Mouse (Mus musculus): ENCODE data around the gene Gsta4. TPM values are rescaled to one million over a fixed set of nuclear protein-coding genes. Genes with fewer than 3 reads are reported as not detected.
"Not testable (repeated sequence)": the region's sequence is repeated elsewhere in the genome, so short reads cannot be mapped to it uniquely, and the experiment has no call there.

Gene Gsta4
- polyA plus RNA-seq, 1 experiment from 2014 or later, result 71.7 TPM

DNA sequence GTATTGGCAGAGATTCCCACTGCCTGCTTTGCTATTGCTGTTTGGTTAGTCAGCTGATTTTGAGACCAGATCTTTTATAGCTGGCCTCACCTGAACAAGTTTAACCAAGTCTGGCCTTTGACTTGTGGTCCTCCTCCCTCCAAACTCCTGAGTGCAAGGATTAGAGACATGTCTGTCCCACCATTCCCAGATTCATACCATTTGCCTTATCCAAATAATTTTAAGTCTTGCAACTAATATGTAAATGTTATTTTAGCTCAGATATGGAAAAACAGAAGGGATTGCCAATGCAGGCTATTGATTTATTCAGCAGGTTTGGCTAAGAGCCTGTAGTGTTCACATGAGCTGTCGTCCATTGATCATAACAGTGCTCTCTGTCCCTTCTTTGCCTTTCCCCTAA is 25.4 kb upstream of the Gsta4 start:
- Histone ChIP-seq H3K36me3 (ENCODE audit: control insufficient read depth, insufficient read depth) (peaks cover 41% of the 10 kb centered on the region), H3K27me3 (ENCODE audit: control insufficient read depth, insufficient read depth, low read length) (no peaks in the 10 kb centered on the region), H3K4me3 (ENCODE audit: low read length) (no peak overlapping the region), H3K27ac (ENCODE audit: low read length) (no peak overlapping the region), H3K4me2 (ENCODE audit: low read depth, low read length) (no peak overlapping the region), H3K4me1 (ENCODE audit: control insufficient read depth, insufficient read depth, low read length) (peaks cover 13% of the 10 kb centered on the region), H3K9me3 (replicated peaks; ENCODE audit: control insufficient read depth, low read length) (no peaks in the 10 kb centered on the region), H3K9ac (ENCODE audit: low read length) (no peak overlapping the region)
- 78% methylated on average over 1 of the region's 1 CpGs for WGBS
- ATAC-seq (replicated peaks; ENCODE audit: extremely low read depth, insufficient read depth, low FRiP score), result no peak

DNA sequence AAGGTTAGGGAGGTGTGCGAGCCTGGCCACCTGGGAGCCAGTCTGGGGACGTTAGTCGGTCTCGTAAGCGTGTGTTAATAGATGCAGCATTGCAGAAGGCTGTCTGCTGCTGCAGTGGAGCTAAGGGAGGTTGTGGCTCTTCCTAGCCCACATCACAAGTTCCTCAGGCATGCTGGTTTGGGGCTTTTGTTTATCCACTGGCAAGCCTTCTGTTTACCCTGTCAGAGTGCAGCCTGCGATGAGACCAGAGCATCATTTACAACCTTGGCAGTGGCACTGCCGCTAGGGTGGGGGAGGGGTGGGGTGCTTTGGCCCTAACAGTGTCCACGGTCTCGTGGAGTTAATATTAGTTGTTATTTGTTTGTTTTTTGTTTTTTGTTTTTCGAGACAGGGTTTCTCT is 19.3 kb upstream of the Gsta4 start:
- no peaks in the 10 kb centered on the region for H3K9me3 ChIP-seq (replicated peaks; ENCODE audit: control insufficient read depth, low read length)
- no peak overlapping the region for H3K4me2 ChIP-seq (ENCODE audit: low read depth, low read length)
- no peak overlapping the region for H3K9ac ChIP-seq (ENCODE audit: low read length)
- peaks cover 10% of the 10 kb centered on the region for H3K4me1 ChIP-seq (ENCODE audit: control insufficient read depth, insufficient read depth, low read length)
- peaks cover 46% of the 10 kb centered on the region for H3K36me3 ChIP-seq (ENCODE audit: control insufficient read depth, insufficient read depth)
- WGBS, result 80% methylated on average over 10 of the region's 10 CpGs
- H3K27me3 ChIP-seq (ENCODE audit: control insufficient read depth, insufficient read depth, low read length), result no peaks in the 10 kb centered on the region
- no peak overlapping the region for H3K4me3 ChIP-seq (ENCODE audit: low read length)
- no peak overlapping the region for H3K27ac ChIP-seq (ENCODE audit: low read length)
- ATAC-seq (replicated peaks; ENCODE audit: extremely low read depth, insufficient read depth, low FRiP score), result no peak

- Histone ChIP-seq H3K9me3 (replicated peaks; ENCODE audit: control insufficient read depth, low read length) (no peaks in the 10 kb centered on the region), H3K36me3 (ENCODE audit: control insufficient read depth, insufficient read depth) (peaks cover 35% of the 10 kb centered on the region), H3K4me2 (ENCODE audit: low read depth, low read length) (no peak overlapping the region), H3K9ac (ENCODE audit: low read length) (no peak overlapping the region), H3K27ac (ENCODE audit: low read length) (no peak overlapping the region), H3K4me1 (ENCODE audit: control insufficient read depth, insufficient read depth, low read length) (peaks cover 10% of the 10 kb centered on the region), H3K27me3 (ENCODE audit: control insufficient read depth, insufficient read depth, low read length) (no peaks in the 10 kb centered on the region), H3K4me3 (ENCODE audit: low read length) (no peak overlapping the region)
- no peak for ATAC-seq (replicated peaks; ENCODE audit: extremely low read depth, insufficient read depth, low FRiP score)
- 86% methylated on average over 3 of the region's 3 CpGs for WGBS
Measured at GRCm38 (mm10) chr9:78164741-78165140, 17.8 kb upstream of the Gsta4 start.

- H3K4me2 ChIP-seq (ENCODE audit: low read depth, low read length), result no peak overlapping the region
- no peaks in the 10 kb centered on the region for H3K9me3 ChIP-seq (replicated peaks; ENCODE audit: control insufficient read depth, low read length)
- H3K27me3 ChIP-seq (ENCODE audit: control insufficient read depth, insufficient read depth, low read length), result no peaks in the 10 kb centered on the region
- no peak overlapping the region for H3K27ac ChIP-seq (ENCODE audit: low read length)
- ATAC-seq (replicated peaks; ENCODE audit: extremely low read depth, insufficient read depth, low FRiP score), result no peak
- 87% methylated on average over 6 of the region's 6 CpGs for WGBS
- peaks cover 32% of the 10 kb centered on the region for H3K36me3 ChIP-seq (ENCODE audit: control insufficient read depth, insufficient read depth)
- no peak overlapping the region for H3K4me3 ChIP-seq (ENCODE audit: low read length)
- H3K9ac ChIP-seq (ENCODE audit: low read length), result no peak overlapping the region
- H3K4me1 ChIP-seq (ENCODE audit: control insufficient read depth, insufficient read depth, low read length), result peaks cover 10% of the 10 kb centered on the region
Measured at GRCm38 (mm10) chr9:78165454-78165853, 17.1 kb upstream of the Gsta4 start.

DNA sequence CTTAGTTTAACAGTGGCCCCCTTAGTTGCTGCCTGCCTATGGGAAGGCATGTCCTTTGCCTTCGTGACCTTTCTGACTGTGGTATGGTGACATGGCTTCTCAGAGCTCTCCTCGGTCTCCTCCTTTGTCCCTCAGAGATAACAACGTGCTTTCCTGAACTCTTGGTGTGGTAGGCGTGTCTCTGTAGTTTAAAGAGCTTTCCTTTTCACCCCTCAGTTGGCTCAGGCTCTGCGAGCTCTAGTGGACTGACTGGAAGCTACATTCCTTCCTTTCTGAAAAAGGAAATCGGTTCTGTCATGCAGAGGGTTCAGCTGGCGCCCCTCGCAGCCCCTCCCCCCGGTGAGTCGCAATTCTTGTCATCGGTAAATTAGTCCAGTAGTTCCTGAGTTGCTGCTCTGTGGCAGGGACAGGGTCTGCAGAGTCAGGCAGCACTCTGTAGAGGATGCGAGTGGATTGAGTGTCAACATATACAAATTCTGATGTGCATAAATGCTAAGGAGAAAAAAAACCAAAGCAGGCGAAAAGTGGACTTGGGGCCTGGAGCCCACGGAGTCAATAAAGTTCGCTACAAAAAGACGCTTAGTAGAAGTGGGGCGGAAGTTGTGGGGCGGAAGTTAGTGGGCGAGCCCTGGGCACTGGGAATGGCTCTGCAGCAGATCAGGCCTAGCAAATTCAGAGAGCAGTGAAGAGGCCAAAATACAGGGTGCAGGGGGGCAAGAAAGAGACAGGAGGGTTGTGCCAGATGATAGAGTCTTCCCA is 15.7 kb upstream of the Gsta4 start:
- H3K4me2 ChIP-seq (ENCODE audit: low read depth, low read length), result peak overlapping the region; percentile 1; the same call in 1 of the 2 replicates
- no peaks in the 10 kb centered on the region for H3K27me3 ChIP-seq (ENCODE audit: control insufficient read depth, insufficient read depth, low read length)
- H3K36me3 ChIP-seq (ENCODE audit: control insufficient read depth, insufficient read depth), result peaks cover 19% of the 10 kb centered on the region
- peak overlapping the region; percentile 73 for H3K27ac ChIP-seq (ENCODE audit: low read length)
- no peaks in the 10 kb centered on the region for H3K9me3 ChIP-seq (replicated peaks; ENCODE audit: control insufficient read depth, low read length)
- peak; percentile 74 for ATAC-seq (replicated peaks; ENCODE audit: extremely low read depth, insufficient read depth, low FRiP score)
- H3K4me1 ChIP-seq (ENCODE audit: control insufficient read depth, insufficient read depth, low read length), result peaks cover 10% of the 10 kb centered on the region
- H3K4me3 ChIP-seq (ENCODE audit: low read length), result no peak overlapping the region
- 59% methylated on average over 19 of the region's 19 CpGs for WGBS
- H3K9ac ChIP-seq (ENCODE audit: low read length), result no peak overlapping the region

GRCm38 (mm10) chr9:78167453-78167969 is 15.1 kb upstream of the Gsta4 start:
- Histone ChIP-seq H3K9ac (ENCODE audit: low read length) (no peak overlapping the region), H3K27me3 (ENCODE audit: control insufficient read depth, insufficient read depth, low read length) (no peaks in the 10 kb centered on the region), H3K36me3 (ENCODE audit: control insufficient read depth, insufficient read depth) (peaks cover 14% of the 10 kb centered on the region), H3K4me2 (ENCODE audit: low read depth, low read length) (no peak overlapping the region), H3K9me3 (replicated peaks; ENCODE audit: control insufficient read depth, low read length) (no peaks in the 10 kb centered on the region), H3K4me3 (ENCODE audit: low read length) (no peak overlapping the region), H3K4me1 (ENCODE audit: control insufficient read depth, insufficient read depth, low read length) (peaks cover 7% of the 10 kb centered on the region), H3K27ac (ENCODE audit: low read length) (peak overlapping the region; percentile 73)
- ATAC-seq (replicated peaks; ENCODE audit: extremely low read depth, insufficient read depth, low FRiP score), result no peak
- WGBS, result 88% methylated on average over 19 of the region's 19 CpGs

DNA sequence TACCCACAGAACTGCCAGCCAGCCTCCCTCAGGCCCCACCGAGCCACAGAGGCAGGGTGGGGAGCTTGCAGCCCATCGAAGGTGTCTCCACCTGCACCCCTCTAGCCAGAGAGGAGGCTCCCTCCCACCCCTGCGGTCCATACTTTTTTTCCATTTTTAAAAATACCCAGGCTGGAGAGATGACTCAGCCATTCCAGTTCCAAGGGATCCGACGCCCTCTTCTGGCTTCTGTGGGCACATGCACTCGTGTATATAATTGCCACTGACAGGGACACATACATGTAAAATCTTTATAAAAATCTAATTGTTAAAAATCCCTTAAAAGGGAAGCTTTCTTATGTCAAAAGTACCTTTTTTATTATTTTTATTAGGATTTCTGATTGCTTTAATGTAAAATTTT is 13.7 kb upstream of the Gsta4 start:
- no peak overlapping the region for H3K9ac ChIP-seq (ENCODE audit: low read length)
- no peak for ATAC-seq (replicated peaks; ENCODE audit: extremely low read depth, insufficient read depth, low FRiP score)
- H3K4me2 ChIP-seq (ENCODE audit: low read depth, low read length), result no peak overlapping the region
- H3K4me1 ChIP-seq (ENCODE audit: control insufficient read depth, insufficient read depth, low read length), result peaks cover 7% of the 10 kb centered on the region
- H3K27me3 ChIP-seq (ENCODE audit: control insufficient read depth, insufficient read depth, low read length), result no peaks in the 10 kb centered on the region
- no peak overlapping the region for H3K4me3 ChIP-seq (ENCODE audit: low read length)
- 91% methylated on average over 6 of the region's 6 CpGs for WGBS
- H3K9me3 ChIP-seq (replicated peaks; ENCODE audit: control insufficient read depth, low read length), result no peaks in the 10 kb centered on the region
- H3K36me3 ChIP-seq (ENCODE audit: control insufficient read depth, insufficient read depth), result peaks cover 14% of the 10 kb centered on the region
- no peak overlapping the region for H3K27ac ChIP-seq (ENCODE audit: low read length)

DNA sequence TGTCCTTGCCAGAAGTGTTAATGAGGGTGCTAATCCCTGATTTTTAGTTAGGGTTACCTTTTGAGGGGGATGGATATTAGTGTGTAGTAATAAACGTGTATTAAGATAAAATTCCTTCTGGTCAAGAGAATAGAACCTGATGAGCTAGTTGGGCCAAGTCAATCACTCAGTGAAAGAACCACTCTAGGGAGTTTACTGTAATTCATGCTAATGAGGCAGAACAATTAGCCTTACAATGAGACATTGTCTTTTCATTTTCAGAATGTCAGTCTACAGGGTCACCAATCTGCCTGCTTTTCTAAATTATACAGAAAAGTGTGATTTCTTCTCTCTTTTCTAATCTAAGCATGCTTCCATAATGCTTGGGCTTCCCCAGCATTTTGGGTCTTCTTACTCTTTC is 8.6 kb upstream of the Gsta4 start:
- no peak overlapping the region for H3K9ac ChIP-seq (ENCODE audit: low read length)
- peaks cover 7% of the 10 kb centered on the region; the same call in 1 of the 2 replicates for H3K4me1 ChIP-seq (ENCODE audit: control insufficient read depth, insufficient read depth, low read length)
- H3K4me2 ChIP-seq (ENCODE audit: low read depth, low read length), result no peak overlapping the region
- ATAC-seq (replicated peaks; ENCODE audit: extremely low read depth, insufficient read depth, low FRiP score), result no peak
- no peak overlapping the region for H3K27ac ChIP-seq (ENCODE audit: low read length)
- no peak overlapping the region for H3K4me3 ChIP-seq (ENCODE audit: low read length)
- no peaks in the 10 kb centered on the region for H3K9me3 ChIP-seq (replicated peaks; ENCODE audit: control insufficient read depth, low read length)
- WGBS, result 58% methylated on average over 1 of the region's 1 CpGs
- no peaks in the 10 kb centered on the region for H3K36me3 ChIP-seq (ENCODE audit: control insufficient read depth, insufficient read depth)
- no peaks in the 10 kb centered on the region for H3K27me3 ChIP-seq (ENCODE audit: control insufficient read depth, insufficient read depth, low read length)

DNA sequence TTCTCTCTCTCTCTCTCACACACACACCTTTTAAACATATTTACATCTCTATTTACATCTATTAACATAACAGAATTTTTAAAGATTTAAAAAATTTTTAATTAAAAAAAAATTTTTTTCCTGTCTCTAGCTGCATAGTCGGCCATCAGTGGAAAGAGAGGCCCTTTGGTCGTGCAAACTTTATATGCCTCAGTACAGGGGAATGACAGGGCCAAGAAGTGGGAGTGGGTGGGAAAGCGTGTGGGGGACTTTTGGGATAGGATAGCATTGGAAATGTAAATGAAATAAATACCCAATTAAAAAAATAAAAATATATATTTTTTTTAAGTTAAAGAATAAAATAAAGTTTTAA is 7.7 kb upstream of the Gsta4 start:
- Histone ChIP-seq H3K4me2 (ENCODE audit: low read depth, low read length) (0 out of 2 replicates have a peak overlapping the region, but pooled peaks have one; percentile 21), H3K27ac (ENCODE audit: low read length) (peak overlapping the region; percentile 67; the same call in 1 of the 2 replicates)
- not testable (repeated sequence) for H3K4me1 ChIP-seq (ENCODE audit: control insufficient read depth, insufficient read depth, low read length); H3K9me3 ChIP-seq (replicated peaks; ENCODE audit: control insufficient read depth, low read length); H3K9ac ChIP-seq (ENCODE audit: low read length); H3K4me3 ChIP-seq (ENCODE audit: low read length); H3K27me3 ChIP-seq (ENCODE audit: control insufficient read depth, insufficient read depth, low read length); ATAC-seq (replicated peaks; ENCODE audit: extremely low read depth, insufficient read depth, low FRiP score); H3K36me3 ChIP-seq (ENCODE audit: control insufficient read depth, insufficient read depth)
- WGBS, result 33% methylated on average over 3 of the region's 3 CpGs

All from heart, embryonic 16.5 days (tissue).